Mouse (Mus musculus): ENCODE measurements at regions not wholly inside any gene's neighbourhood (a gene's known extent, or its start where the extent isn't known, plus 50 kb on each side); places are given as distances from the start of the nearest gene placed in this dataset.

- no peak for ATAC-seq (replicated peaks; ENCODE audit: insufficient number of reproducible peaks, low FRiP score, low TSS enrichment)
- 63% methylated on average over 15 of the region's 15 CpGs for WGBS (ENCODE audit: insufficient replicate concordance)
These were observed 145.8 kb upstream of the Rtl1 start for GRCm38 (mm10) chr12:109745731-109746484.

GRCm38 (mm10) chr12:109747201-109747600 lies 147.1 kb upstream of the Rtl1 start:
- Histone ChIP-seq H3K9me3 (replicated peaks; ENCODE audit: control insufficient read depth, low read length) (no peaks in the 10 kb centered on the region), H3K4me2 (no peak overlapping the region), H3K36me3 (ENCODE audit: control insufficient read depth, insufficient read depth, low read length) (no peaks in the 10 kb centered on the region; the same call in 1 of the 2 replicates), H3K27me3 (ENCODE audit: control insufficient read depth, insufficient read depth, low read length) (no peaks in the 10 kb centered on the region), H3K4me1 (ENCODE audit: control insufficient read depth, insufficient read depth, low read length) (peaks cover 13% of the 10 kb centered on the region), H3K27ac (ENCODE audit: low read depth, low read length) (no peak overlapping the region), H3K9ac (ENCODE audit: low read depth, low read length) (no peak overlapping the region), H3K4me3 (ENCODE audit: low read depth, low read length) (no peak overlapping the region)
- WGBS (ENCODE audit: insufficient replicate concordance) = 78% methylated on average over 5 of the region's 5 CpGs
- ATAC-seq (replicated peaks; ENCODE audit: insufficient number of reproducible peaks, low FRiP score, low TSS enrichment) = no peak

More at GRCm38 (mm10) chr12:109745731-109746484, 145.8 kb upstream of the Rtl1 start:
- Histone ChIP-seq H3K36me3 (ENCODE audit: control insufficient read depth, insufficient read depth, low read length) (peaks cover 3% of the 10 kb centered on the region; the same call in 1 of the 2 replicates), H3K9me3 (replicated peaks; ENCODE audit: control insufficient read depth, low read length) (no peaks in the 10 kb centered on the region), H3K27me3 (ENCODE audit: control insufficient read depth, insufficient read depth, low read length) (no peaks in the 10 kb centered on the region), H3K4me2 (no peak overlapping the region), H3K27ac (ENCODE audit: low read depth, low read length) (no peak overlapping the region), H3K4me3 (ENCODE audit: low read depth, low read length) (no peak overlapping the region), H3K9ac (ENCODE audit: low read depth, low read length) (no peak overlapping the region), H3K4me1 (ENCODE audit: control insufficient read depth, insufficient read depth, low read length) (peaks cover 13% of the 10 kb centered on the region)

GRCm38 (mm10) chr12:109747776-109748175 lies 147.6 kb upstream of the Rtl1 start:
- Histone ChIP-seq H3K9ac (ENCODE audit: low read depth, low read length) (no peak overlapping the region), H3K4me1 (ENCODE audit: control insufficient read depth, insufficient read depth, low read length) (peaks cover 13% of the 10 kb centered on the region), H3K27me3 (ENCODE audit: control insufficient read depth, insufficient read depth, low read length) (no peaks in the 10 kb centered on the region), H3K27ac (ENCODE audit: low read depth, low read length) (no peak overlapping the region), H3K4me2 (no peak overlapping the region), H3K4me3 (ENCODE audit: low read depth, low read length) (no peak overlapping the region), H3K36me3 (ENCODE audit: control insufficient read depth, insufficient read depth, low read length) (no peaks in the 10 kb centered on the region; the same call in 1 of the 2 replicates), H3K9me3 (replicated peaks; ENCODE audit: control insufficient read depth, low read length) (no peaks in the 10 kb centered on the region)
- no peak for ATAC-seq (replicated peaks; ENCODE audit: insufficient number of reproducible peaks, low FRiP score, low TSS enrichment)
- 68% methylated on average over 13 of the region's 13 CpGs for WGBS (ENCODE audit: insufficient replicate concordance)

GRCm38 (mm10) chr12:109748326-109749059 lies 148.4 kb upstream of the Rtl1 start:
- WGBS (ENCODE audit: insufficient replicate concordance) = 69% methylated on average over 12 of the region's 12 CpGs
- ATAC-seq (replicated peaks; ENCODE audit: insufficient number of reproducible peaks, low FRiP score, low TSS enrichment) = no peak
- no peak overlapping the region for H3K27ac ChIP-seq (ENCODE audit: low read depth, low read length)

GRCm38 (mm10) chr12:109749256-109749655 lies 149.1 kb upstream of the Rtl1 start:
- peak overlapping the region; percentile 53 for H3K4me2 ChIP-seq
- H3K27ac ChIP-seq (ENCODE audit: low read depth, low read length) = no peak overlapping the region
- WGBS (ENCODE audit: insufficient replicate concordance) = 43% methylated on average over 2 of the region's 2 CpGs
- peak overlapping the region; percentile 10; the same call in 1 of the 2 replicates for H3K4me3 ChIP-seq (ENCODE audit: low read depth, low read length)
- H3K4me1 ChIP-seq (ENCODE audit: control insufficient read depth, insufficient read depth, low read length) = peaks cover 13% of the 10 kb centered on the region
- no peak for ATAC-seq (replicated peaks; ENCODE audit: insufficient number of reproducible peaks, low FRiP score, low TSS enrichment)
- H3K9ac ChIP-seq (ENCODE audit: low read depth, low read length) = no peak overlapping the region
- no peaks in the 10 kb centered on the region for H3K9me3 ChIP-seq (replicated peaks; ENCODE audit: control insufficient read depth, low read length)
- H3K27me3 ChIP-seq (ENCODE audit: control insufficient read depth, insufficient read depth, low read length) = no peaks in the 10 kb centered on the region
- no peaks in the 10 kb centered on the region for H3K36me3 ChIP-seq (ENCODE audit: control insufficient read depth, insufficient read depth, low read length)

More at GRCm38 (mm10) chr12:109748326-109749059, 148.4 kb upstream of the Rtl1 start:
- Histone ChIP-seq H3K4me1 (ENCODE audit: control insufficient read depth, insufficient read depth, low read length) (peaks cover 13% of the 10 kb centered on the region), H3K9ac (ENCODE audit: low read depth, low read length) (no peak overlapping the region), H3K4me2 (no peak overlapping the region), H3K4me3 (ENCODE audit: low read depth, low read length) (no peak overlapping the region), H3K36me3 (ENCODE audit: control insufficient read depth, insufficient read depth, low read length) (no peaks in the 10 kb centered on the region; the same call in 1 of the 2 replicates), H3K9me3 (replicated peaks; ENCODE audit: control insufficient read depth, low read length) (no peaks in the 10 kb centered on the region), H3K27me3 (ENCODE audit: control insufficient read depth, insufficient read depth, low read length) (no peaks in the 10 kb centered on the region)

- Histone ChIP-seq H3K9ac (ENCODE audit: low read depth, low read length) (no peak overlapping the region), H3K4me1 (ENCODE audit: control insufficient read depth, insufficient read depth, low read length) (peaks cover 13% of the 10 kb centered on the region), H3K27me3 (ENCODE audit: control insufficient read depth, insufficient read depth, low read length) (no peaks in the 10 kb centered on the region), H3K27ac (ENCODE audit: low read depth, low read length) (no peak overlapping the region), H3K4me3 (ENCODE audit: low read depth, low read length) (peak overlapping the region; percentile 10), H3K4me2 (peak overlapping the region; percentile 53), H3K9me3 (replicated peaks; ENCODE audit: control insufficient read depth, low read length) (no peaks in the 10 kb centered on the region), H3K36me3 (ENCODE audit: control insufficient read depth, insufficient read depth, low read length) (no peaks in the 10 kb centered on the region)
- ATAC-seq (replicated peaks; ENCODE audit: insufficient number of reproducible peaks, low FRiP score, low TSS enrichment) = peak; percentile 54
- 12% methylated on average over 14 of the region's 14 CpGs for WGBS (ENCODE audit: insufficient replicate concordance)
These were observed 149.6 kb upstream of the Rtl1 start for GRCm38 (mm10) chr12:109749711-109750243.

- H3K27me3 ChIP-seq (ENCODE audit: control insufficient read depth, insufficient read depth, low read length) = no peaks in the 10 kb centered on the region
- H3K9me3 ChIP-seq (replicated peaks; ENCODE audit: control insufficient read depth, low read length) = no peaks in the 10 kb centered on the region
- H3K9ac ChIP-seq (ENCODE audit: low read depth, low read length) = no peak overlapping the region
- no peak overlapping the region for H3K4me2 ChIP-seq
- ATAC-seq (replicated peaks; ENCODE audit: insufficient number of reproducible peaks, low FRiP score, low TSS enrichment) = no peak
- H3K27ac ChIP-seq (ENCODE audit: low read depth, low read length) = no peak overlapping the region
- no peaks in the 10 kb centered on the region for H3K36me3 ChIP-seq (ENCODE audit: control insufficient read depth, insufficient read depth, low read length)
- H3K4me1 ChIP-seq (ENCODE audit: control insufficient read depth, insufficient read depth, low read length) = no peaks in the 10 kb centered on the region
- WGBS (ENCODE audit: insufficient replicate concordance) = 86% methylated on average over 7 of the region's 7 CpGs
- H3K4me3 ChIP-seq (ENCODE audit: low read depth, low read length) = no peak overlapping the region
These were observed 154.9 kb upstream of the Rtl1 start for GRCm38 (mm10) chr12:109754986-109755385.

- Histone ChIP-seq H3K4me1 (ENCODE audit: control insufficient read depth, insufficient read depth, low read length) (no peaks in the 10 kb centered on the region), H3K27ac (ENCODE audit: low read depth, low read length) (no peak overlapping the region), H3K36me3 (ENCODE audit: control insufficient read depth, insufficient read depth, low read length) (no peaks in the 10 kb centered on the region), H3K27me3 (ENCODE audit: control insufficient read depth, insufficient read depth, low read length) (no peaks in the 10 kb centered on the region), H3K9me3 (replicated peaks; ENCODE audit: control insufficient read depth, low read length) (no peaks in the 10 kb centered on the region), H3K9ac (ENCODE audit: low read depth, low read length) (no peak overlapping the region), H3K4me2 (no peak overlapping the region), H3K4me3 (ENCODE audit: low read depth, low read length) (no peak overlapping the region)
- no peak for ATAC-seq (replicated peaks; ENCODE audit: insufficient number of reproducible peaks, low FRiP score, low TSS enrichment)
- WGBS (ENCODE audit: insufficient replicate concordance) = 79% methylated on average over 4 of the region's 4 CpGs
These were observed 164.2 kb upstream of the Rtl1 start for GRCm38 (mm10) chr12:109764293-109764692.
